ENCODE assay signal across 21 mouse cellular contexts in genomic region chr11:109817405-109817804, GRCm38 (mm10). TPM values are rescaled to one million over a fixed set of nuclear protein-coding genes. Genes with fewer than 3 reads are reported as not detected.
DNase-seq lines count a peak whose midpoint lies in the region; ATAC-seq lines count a peak whose summit lies in the region.
"Had no signal": no experiment of that assay in that cellular context is flagged by ENCODE, and none has a peak within 500 bp of the region (broad histone marks: within the 10 kb centered on the region; RNA-seq: fewer than 3 reads in every experiment).

No protein-coding gene starts in this region.

- H3K36me3 ChIP-seq in embryonic facial prominence, embryonic 14.5 days (ENCODE audit: control insufficient read depth, insufficient read depth, low read length), result no peaks in the 10 kb centered on the region
- no peaks in the 10 kb centered on the region for H3K36me3 ChIP-seq in embryonic facial prominence, embryonic 10.5 days (replicated peaks)
- no peaks in the 10 kb centered on the region for H3K36me3 ChIP-seq in kidney, embryonic 14.5 days (ENCODE audit: control insufficient read depth, insufficient read depth, low read length)
- no peaks in the 10 kb centered on the region for H3K36me3 ChIP-seq in midbrain, embryonic 13.5 days
- H3K36me3 ChIP-seq: heart, embryonic 10.5 days; hindbrain, embryonic 10.5 days; neural tube, embryonic 15.5 days had no signal

- H3K27me3 ChIP-seq in embryonic facial prominence, embryonic 14.5 days (replicated peaks; ENCODE audit: control insufficient read depth, insufficient read depth, low read length), result no peaks in the 10 kb centered on the region
- no peaks in the 10 kb centered on the region for H3K27me3 ChIP-seq in embryonic facial prominence, embryonic 10.5 days (replicated peaks; ENCODE audit: low read depth, poor library complexity, severe bottlenecking)
- no peaks in the 10 kb centered on the region for H3K27me3 ChIP-seq in kidney, embryonic 14.5 days (ENCODE audit: control insufficient read depth, insufficient read depth, low read length)
- H3K27me3 ChIP-seq in midbrain, embryonic 13.5 days, result no peaks in the 10 kb centered on the region
- H3K27me3 ChIP-seq: forebrain, embryonic 13.5 days; neural tube, embryonic 15.5 days had no signal

- no peak overlapping the region for H3K27ac ChIP-seq in embryonic facial prominence, embryonic 14.5 days (replicated peaks; ENCODE audit: low read depth, low read length)
- H3K27ac ChIP-seq in embryonic facial prominence, embryonic 10.5 days (replicated peaks), result no peak overlapping the region
- 0 out of 2 replicates have a peak overlapping the region, but pooled peaks have one; percentile 44 for H3K27ac ChIP-seq in kidney, embryonic 14.5 days (ENCODE audit: low read depth, low read length)
- no peak overlapping the region for H3K27ac ChIP-seq in midbrain, embryonic 13.5 days
- H3K27ac ChIP-seq: forebrain, embryonic 13.5 days; heart, embryonic 10.5 days; hindbrain, embryonic 10.5 days; liver, embryonic 14.5 days; neural tube, embryonic 15.5 days had no signal

- WGBS in embryonic facial prominence, embryonic 14.5 days, result 50% methylated on average over 3 of the region's 3 CpGs
- WGBS in embryonic facial prominence, embryonic 10.5 days, result 76% methylated on average over 3 of the region's 3 CpGs
- 66% methylated on average over 3 of the region's 3 CpGs for WGBS in kidney, embryonic 14.5 days
- WGBS in midbrain, embryonic 13.5 days, result 89% methylated on average over 3 of the region's 3 CpGs

- no peak overlapping the region for H3K4me3 ChIP-seq in embryonic facial prominence, embryonic 14.5 days (ENCODE audit: low read depth, low read length)
- no peak overlapping the region for H3K4me3 ChIP-seq in embryonic facial prominence, embryonic 10.5 days
- H3K4me3 ChIP-seq in kidney, embryonic 14.5 days (ENCODE audit: low read length), result no peak overlapping the region
- no peak overlapping the region for H3K4me3 ChIP-seq in midbrain, embryonic 13.5 days (replicated peaks)
- H3K4me3 ChIP-seq: forebrain, embryonic 13.5 days; heart, embryonic 10.5 days; hindbrain, embryonic 10.5 days; neural tube, embryonic 15.5 days had no signal

- H3K9ac ChIP-seq in embryonic facial prominence, embryonic 14.5 days (ENCODE audit: low read depth, low read length), result no peak overlapping the region
- no peak overlapping the region for H3K9ac ChIP-seq in kidney, embryonic 14.5 days (ENCODE audit: low read depth, low read length)
- no peak overlapping the region for H3K9ac ChIP-seq in midbrain, embryonic 13.5 days (replicated peaks)
- H3K9ac ChIP-seq: forebrain, embryonic 13.5 days; liver, embryonic 14.5 days; neural tube, embryonic 15.5 days had no signal

- no peak for ATAC-seq in embryonic facial prominence, embryonic 14.5 days (ENCODE audit: low read depth)
- ATAC-seq in kidney, embryonic 14.5 days (ENCODE audit: low FRiP score, low TSS enrichment), result peak; percentile 35; the same call in 1 of the 2 replicates
- no peak for ATAC-seq in midbrain, embryonic 13.5 days
- ATAC-seq: forebrain, embryonic 13.5 days had no signal

- DNase-seq in embryonic facial prominence, embryonic 14.5 days (ENCODE audit: low spot score), result peak; percentile 16
- DNase-seq in embryonic facial prominence, embryonic 10.5 days (ENCODE audit: low spot score), result no peak
- DNase-seq in kidney, postnatal 25 days, result no peak
- peak; percentile 81 for DNase-seq in NIH3T3 (ENCODE audit: low read depth)
- DNase-seq in kidney, postnatal 14 days, result peak; percentile 27
- no peak for DNase-seq in right cerebral cortex, postnatal 4 days
- DNase-seq: cerebellum, adult 11 months; cerebellum, postnatal 36 days; layer of hippocampus, postnatal 36 days; left cerebral cortex, postnatal 4 days; thymus, postnatal 25 days had no signal

- H3K4me1 ChIP-seq in embryonic facial prominence, embryonic 14.5 days (ENCODE audit: control insufficient read depth, insufficient read depth, low read length), result no peaks in the 10 kb centered on the region
- no peaks in the 10 kb centered on the region for H3K4me1 ChIP-seq in embryonic facial prominence, embryonic 10.5 days
- H3K4me1 ChIP-seq in kidney, embryonic 14.5 days (ENCODE audit: control insufficient read depth, insufficient read depth, low read length), result no peaks in the 10 kb centered on the region
- no peaks in the 10 kb centered on the region for H3K4me1 ChIP-seq in midbrain, embryonic 13.5 days (replicated peaks)
- H3K4me1 ChIP-seq: forebrain, embryonic 13.5 days; heart, embryonic 10.5 days; hindbrain, embryonic 10.5 days; neural tube, embryonic 15.5 days had no signal

- H3K4me2 ChIP-seq in embryonic facial prominence, embryonic 14.5 days (ENCODE audit: low read depth, low read length), result no peak overlapping the region
- H3K4me2 ChIP-seq in kidney, embryonic 14.5 days (replicated peaks; ENCODE audit: low read depth, low read length), result no peak overlapping the region
- no peak overlapping the region for H3K4me2 ChIP-seq in midbrain, embryonic 13.5 days (replicated peaks)
- H3K4me2 ChIP-seq: forebrain, embryonic 13.5 days; neural tube, embryonic 15.5 days had no signal

- H3K9me3 ChIP-seq in embryonic facial prominence, embryonic 14.5 days (ENCODE audit: control insufficient read depth, low read length), result no peaks in the 10 kb centered on the region
- no peaks in the 10 kb centered on the region for H3K9me3 ChIP-seq in embryonic facial prominence, embryonic 10.5 days
- H3K9me3 ChIP-seq in kidney, embryonic 14.5 days (ENCODE audit: control insufficient read depth, low read length), result no peaks in the 10 kb centered on the region; the same call in 1 of the 2 replicates
- H3K9me3 ChIP-seq in midbrain, embryonic 13.5 days, result no peaks in the 10 kb centered on the region
- H3K9me3 ChIP-seq: forebrain, embryonic 13.5 days; heart, embryonic 10.5 days; hindbrain, embryonic 10.5 days; neural tube, embryonic 15.5 days had no signal

RNA-seq across cellular contexts. Expression of gene 1700012B07Rik, which starts 10.4 kb away (rescaled TPM):
- not detected in 2 replicates for polyA plus RNA-seq in embryonic facial prominence, embryonic 14.5 days (2014; fragmentation: Nextera tagmentation; extraction: Ambion mirVana)
- not detected in 2 replicates for polyA plus RNA-seq in embryonic facial prominence, embryonic 10.5 days (2016; fragmentation: Nextera tagmentation; extraction: Ambion mirVana)
- polyA plus RNA-seq in kidney, embryonic 14.5 days (2014; fragmentation: Nextera tagmentation; extraction: Ambion mirVana), result not detected in 2 replicates
- polyA plus RNA-seq in midbrain, embryonic 13.5 days (2015; fragmentation: Nextera tagmentation; extraction: Ambion mirVana), result not detected in 2 replicates
- polyA plus RNA-seq: embryonic facial prominence, embryonic 11.5 days; forebrain, embryonic 13.5 days; heart, embryonic 10.5 days; hindbrain, embryonic 10.5 days; neural tube, embryonic 15.5 days; spleen, adult 2 months; stomach, embryonic 16.5 days had no signal

Comparison
In these comparisons a context has a peak if more than half of its experiments do, and no peak if none do; other contexts are left out.
1. DNase-seq: peak in embryonic facial prominence, embryonic 14.5 days (single experiment), NIH3T3 (single experiment) and kidney, postnatal 14 days (single experiment); none in embryonic facial prominence, embryonic 10.5 days (single experiment), kidney, postnatal 25 days (0 of 2) and right cerebral cortex, postnatal 4 days (single experiment).